Mouse (Mus musculus) megakaryocyte, embryonic 14.5 days (primary cell): ENCODE data around the gene Fam102b.

Experiments used
- FLI1 ChIP-seq: IDR thresholded peaks from 2 replicates; pipeline ENCODE4 v1.6.1; 2012; ENCODE audit warnings: low read length, inconsistent platforms, mixed read lengths
- GATA1 ChIP-seq: IDR thresholded peaks from 3 replicates; pipeline ENCODE4 v1.6.1; 2012; ENCODE audit warnings: mixed read lengths, low read length, inconsistent platforms, borderline replicate concordance

- TF ChIP-seq GATA1 (no peak), FLI1 (no peak)
Observed at GRCm38 (mm10) chr3:108981946-108982345, 45.5 kb downstream of the Fam102b start.
